Mouse (Mus musculus): ENCODE data around the gene Atad2b.

Atad2b gene

GRCm38 (mm10) chr12:5081480-5081879 is 164.3 kb downstream of the Atad2b start:
- no peak for DNase-seq (ENCODE audit: low read depth, low spot score)

- no peak for DNase-seq (ENCODE audit: low read depth, low spot score)
Measured at GRCm38 (mm10) chr12:5084714-5085113, 167.6 kb downstream of the Atad2b start.

GRCm38 (mm10) chr12:5087787-5088519 is 170.8 kb downstream of the Atad2b start:
- peak; percentile 56 for DNase-seq (ENCODE audit: low read depth, low spot score)

- DNase-seq (ENCODE audit: low read depth, low spot score) = no peak
Measured at GRCm38 (mm10) chr12:5088639-5089038, 171.5 kb downstream of the Atad2b start.
